Mouse (Mus musculus) megakaryocyte-erythroid progenitor cell, adult 5-6 weeks (primary cell): ENCODE results near the gene Abca8b. TPM values are rescaled to one million over a fixed set of nuclear protein-coding genes. Genes with fewer than 3 reads are reported as not detected.
A peak's percentile ranks its signal among the peaks of the same experiment; 100 is the strongest.
"Not testable (repeated sequence)": the region's sequence is repeated elsewhere in the genome, so short reads cannot be mapped to it uniquely, and the experiment has no call there.

ENCODE experiments used
- ATAC-seq: replicated peaks from 2 replicates; pipeline ENCODE4 v1.8.0; 2016; ENCODE audit warnings: mild to moderate bottlenecking, inconsistent platforms; ENCODE audit not compliant: severe bottlenecking, poor library complexity, low FRiP score, low TSS enrichment
- total RNA-seq, 2 experiments: library from RNA; stranded (forward) in 1 of 2; stranded (reverse) in 1 of 2; fragments of 200-1000, 215-1000 nt in 1 of 2; fragments of >200 nt in 1 of 2; fragmentation: Nextera tagmentation in 1 of 2; gene quantifications; 2 replicates each; pipeline ENCODE4 v1.2.3; 2014 to 2017

The Abca8b gene
- total RNA-seq, 2 experiments from 2014 or later = not detected

- ATAC-seq = no peak
Measured at GRCm38 (mm10) chr11:109922236-109922635, 73.4 kb downstream of the Abca8b start.

- no peak for ATAC-seq
Measured at GRCm38 (mm10) chr11:109919480-109919879, 76.2 kb downstream of the Abca8b start.

GRCm38 (mm10) chr11:109916654-109917053 lies 79.0 kb downstream of the Abca8b start:
- ATAC-seq = no peak

DNA sequence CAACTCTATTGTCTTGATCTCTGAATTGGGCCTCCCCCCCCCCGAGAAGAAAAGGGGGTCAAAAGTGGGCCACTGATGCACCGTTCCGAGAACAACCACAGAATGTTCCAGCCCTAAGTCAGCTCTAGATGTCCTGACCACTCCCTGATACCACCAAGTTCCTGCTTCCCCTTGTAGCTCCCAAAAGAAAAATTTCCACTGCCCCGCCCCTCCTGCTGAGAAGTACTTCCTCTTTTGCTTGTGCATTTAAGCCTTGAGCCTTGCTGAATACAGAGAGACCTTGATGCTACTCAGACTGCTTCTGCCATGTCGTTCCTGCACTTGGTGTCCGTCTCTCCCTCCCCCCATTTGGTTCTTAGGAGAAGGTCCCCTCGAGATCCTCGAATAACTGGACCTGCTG lies 82.5 kb downstream of the Abca8b start:
- not testable (repeated sequence) for ATAC-seq

DNA sequence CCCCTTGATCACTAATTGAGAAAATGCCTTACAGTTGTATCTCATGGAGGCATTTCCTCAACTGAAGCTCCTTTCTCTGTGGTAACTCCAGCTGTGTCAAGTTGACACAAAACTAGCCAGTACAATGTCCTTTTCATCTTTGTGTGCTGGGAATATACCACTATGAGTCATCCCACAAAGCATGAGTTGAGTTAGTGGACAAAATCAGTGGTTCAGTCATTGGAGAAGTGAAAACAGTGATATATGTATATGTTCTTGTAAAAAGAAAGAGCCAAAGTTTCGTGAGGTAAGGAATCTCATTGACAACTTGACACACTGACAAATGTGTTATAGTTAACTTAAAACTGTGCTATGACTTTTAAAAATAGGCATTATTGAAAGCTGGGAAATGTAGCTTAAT lies 83.5 kb downstream of the Abca8b start:
- not testable (repeated sequence) for ATAC-seq

- ATAC-seq = no peak
Measured at GRCm38 (mm10) chr11:109909801-109910200, 85.8 kb downstream of the Abca8b start.

DNA sequence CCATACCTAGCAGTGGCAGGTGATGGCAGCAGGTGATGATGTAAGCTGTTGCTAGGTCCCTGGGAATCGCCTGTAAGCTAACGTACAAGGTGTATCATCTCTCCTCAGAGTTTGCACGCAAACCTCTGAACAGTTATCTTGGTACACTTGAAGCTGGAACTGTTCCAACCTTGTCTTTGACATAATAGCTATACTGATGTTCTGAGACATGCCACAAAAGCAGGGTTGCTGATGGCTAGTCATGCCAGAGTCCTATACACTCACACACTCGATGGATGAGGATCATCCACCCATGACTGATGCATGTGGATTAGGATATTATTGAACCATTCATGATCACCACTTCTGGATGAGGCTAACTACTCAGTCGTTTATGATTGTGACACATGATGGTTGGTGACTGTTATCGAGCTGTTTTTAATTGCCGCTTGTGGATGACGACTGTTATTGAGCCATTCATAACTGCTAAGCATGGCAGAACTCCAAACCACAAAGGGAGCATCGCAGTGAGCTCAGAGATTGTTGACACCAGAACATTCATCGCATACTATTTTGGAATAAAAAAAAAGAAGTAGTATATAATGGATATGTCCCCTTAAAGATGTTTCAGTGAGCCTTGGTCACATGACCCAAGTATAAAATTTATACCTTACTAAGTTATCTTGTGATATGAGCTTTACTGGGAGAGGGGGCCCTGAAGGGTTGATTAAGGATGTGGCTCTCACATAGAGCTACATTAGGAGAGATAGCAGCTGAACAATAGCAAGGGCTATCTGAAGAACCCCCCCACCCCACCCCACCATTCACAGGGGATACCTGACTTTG lies 87.2 kb downstream of the Abca8b start:
- ATAC-seq = peak; percentile 87

GRCm38 (mm10) chr11:109907508-109907907 lies 88.1 kb downstream of the Abca8b start:
- ATAC-seq = no peak

DNA sequence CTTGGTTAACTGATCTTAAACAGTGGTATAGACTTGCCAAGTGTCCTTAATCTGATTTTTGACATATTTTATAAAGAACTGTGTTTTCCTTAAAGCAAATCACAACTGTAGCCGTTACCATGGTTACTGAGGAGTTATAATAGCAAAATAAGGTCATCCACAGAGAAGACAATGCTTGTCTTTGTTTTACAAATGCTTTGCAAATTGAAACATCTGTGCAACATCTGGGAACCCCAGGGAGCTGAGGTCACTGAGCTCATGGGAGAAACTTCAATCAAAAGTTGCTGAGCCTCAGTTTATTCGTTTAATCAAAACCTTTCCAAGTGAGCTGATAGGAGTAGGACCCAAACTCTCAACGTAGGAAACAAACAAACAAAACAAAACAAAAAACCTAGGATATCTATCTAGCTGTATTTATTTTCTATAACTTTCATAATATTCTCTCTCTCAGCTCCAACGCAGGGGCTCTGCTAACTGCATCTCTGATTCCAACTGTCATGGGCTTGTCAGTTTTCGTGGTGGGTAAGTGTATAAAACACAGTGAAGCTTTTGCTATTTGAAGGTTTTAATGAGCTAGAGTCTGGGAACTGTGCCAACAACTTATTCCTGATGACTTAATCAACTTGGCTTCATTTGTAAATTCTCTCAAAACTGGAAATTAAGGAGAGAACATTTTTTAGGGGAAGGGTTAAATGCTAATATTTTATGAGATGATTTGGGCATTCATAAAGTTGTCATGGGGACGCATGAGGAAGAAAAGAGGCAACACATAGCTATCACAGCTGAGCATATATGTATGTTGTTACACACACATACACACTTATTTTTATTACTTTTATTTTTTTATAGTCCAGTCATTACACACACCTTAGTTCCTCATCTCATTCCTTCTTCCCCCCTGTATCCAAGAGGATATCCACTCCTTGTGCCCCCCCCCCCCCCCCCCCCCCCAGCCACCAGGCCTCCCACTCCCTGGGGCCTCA lies 92.7 kb downstream of the Abca8b start:
- ATAC-seq = no peak

- no peak for ATAC-seq
Measured at GRCm38 (mm10) chr11:109900491-109901241, 95.0 kb downstream of the Abca8b start.

- ATAC-seq = no peak
Measured at GRCm38 (mm10) chr11:109898791-109899467, 96.7 kb downstream of the Abca8b start.

- no peak for ATAC-seq
Measured at GRCm38 (mm10) chr11:109895952-109896530, 99.6 kb downstream of the Abca8b start.

- no peak for ATAC-seq
Measured at GRCm38 (mm10) chr11:109895496-109895895, 100.1 kb downstream of the Abca8b start.

- ATAC-seq = no peak
Measured at GRCm38 (mm10) chr11:109893894-109894804, 101.5 kb downstream of the Abca8b start.

- ATAC-seq = no peak
Measured at GRCm38 (mm10) chr11:109891989-109892386, 103.7 kb downstream of the Abca8b start.

DNA sequence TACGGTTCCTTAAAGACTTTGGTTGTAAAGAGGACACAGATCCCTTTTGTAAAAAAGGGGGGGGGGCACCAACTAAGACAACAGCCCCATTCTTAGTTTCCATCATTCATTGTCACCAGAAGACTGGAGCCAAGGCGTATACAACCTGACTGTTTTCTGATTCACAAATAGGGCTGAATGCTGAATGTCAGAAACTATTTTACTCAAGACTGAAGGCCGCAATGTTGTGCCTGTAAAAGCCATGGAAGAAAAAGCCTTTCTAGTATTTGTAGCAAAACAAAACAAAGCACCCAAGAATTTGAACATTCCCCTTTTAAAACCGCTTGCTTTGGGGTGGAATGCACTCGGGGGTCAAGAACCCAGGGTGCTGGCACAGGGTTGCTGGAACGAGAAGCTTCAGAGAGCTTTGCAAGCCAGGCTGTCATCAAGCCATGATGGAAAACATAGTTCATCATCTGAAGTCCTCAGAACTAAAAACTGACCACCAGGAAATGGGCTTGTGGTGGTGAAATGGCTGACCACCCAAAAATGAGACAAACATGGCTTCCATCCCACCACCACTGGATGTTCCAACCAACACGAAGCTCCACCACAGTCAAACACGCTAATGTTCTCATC lies 104.2 kb downstream of the Abca8b start:
- ATAC-seq = no peak

DNA sequence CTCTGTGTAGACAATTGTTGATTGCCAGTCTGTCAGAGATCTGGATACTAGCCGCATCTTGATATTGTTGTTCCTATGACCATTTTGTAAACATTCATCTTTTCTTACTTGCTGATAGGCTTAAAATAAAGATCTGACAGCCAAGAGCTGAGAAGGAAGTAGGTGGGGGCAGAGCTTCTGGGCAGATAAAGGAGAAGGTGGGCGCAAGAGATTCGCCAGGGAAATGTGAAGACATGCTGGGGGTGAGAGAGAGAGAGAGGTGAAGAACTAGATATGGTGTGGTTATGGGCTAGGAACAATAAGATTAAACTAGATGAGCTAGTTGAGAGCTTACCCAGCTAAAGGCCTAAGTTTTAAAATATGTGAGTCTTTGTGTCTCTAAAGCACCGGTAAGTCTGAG lies 106.0 kb downstream of the Abca8b start:
- peak; percentile 76 for ATAC-seq
